Mouse (Mus musculus) liver, adult 2 months (tissue): Measurements from ENCODE around the gene Klc4.

Experiments used
- CTCF ChIP-seq: fragments of 200-500 bp; IDR thresholded peaks from 2 replicates; pipeline ENCODE4 v1.5.1; 2011; ENCODE audit warnings: low read depth, low read length, control low read depth
- POLR2A ChIP-seq: fragments of 200-500 bp; IDR thresholded peaks from 2 replicates; pipeline ENCODE4 v1.6.1; 2011; ENCODE audit warnings: low read length, control low read depth; ENCODE audit not compliant: insufficient read depth; ENCODE audit errors: extremely low read depth

GRCm38 (mm10) chr17:46646322-46646662 lies 470 bp upstream of the Klc4 start:
- TF ChIP-seq POLR2A (peak; percentile 80), CTCF (no peak)
